Mouse (Mus musculus): ENCODE results near the gene Pde4b. TPM values are rescaled to one million over a fixed set of nuclear protein-coding genes. Genes with fewer than 3 reads are reported as not detected.

Pde4b gene
- polyA plus RNA-seq, 1 experiment from 2014 or later: 35.4 TPM

Other genes starting within 250 kb of the Pde4b start
- not detected in 2 replicates for gene B020004J07Rik, start 243.5 kb upstream of the Pde4b start, polyA plus RNA-seq (2015; fragmentation: Nextera tagmentation; extraction: Ambion mirVana)
- gene C130073F10Rik, start 193.8 kb upstream of the Pde4b start, polyA plus RNA-seq (2015; fragmentation: Nextera tagmentation; extraction: Ambion mirVana): 0.23 TPM in 1 of 2 replicates, not detected in the other
- gene Gm12800, start 178.4 kb upstream of the Pde4b start, polyA plus RNA-seq (2015; fragmentation: Nextera tagmentation; extraction: Ambion mirVana): not detected in 2 replicates
- not detected in 2 replicates for gene Gm12794, start 147.1 kb upstream of the Pde4b start, polyA plus RNA-seq (2015; fragmentation: Nextera tagmentation; extraction: Ambion mirVana)
- gene Gm12790, start 106.5 kb upstream of the Pde4b start, polyA plus RNA-seq (2015; fragmentation: Nextera tagmentation; extraction: Ambion mirVana): not detected in 2 replicates
- not detected in 2 replicates for gene Gm12789, start 100.9 kb upstream of the Pde4b start, polyA plus RNA-seq (2015; fragmentation: Nextera tagmentation; extraction: Ambion mirVana)

All from lung, embryonic 16.5 days (tissue).